Mouse (Mus musculus) left cerebral cortex, postnatal 14 days (tissue): ENCODE results near the gene Apeh. TPM values are rescaled to one million over a fixed set of nuclear protein-coding genes. Genes with fewer than 3 reads are reported as not detected.

ENCODE experiments used
- DNase-seq, 2 experiments: peaks; one replicate each; pipeline ENCODE4 v3.0.0; 2021 to 2022; ENCODE audit warnings: low spot score in 2 of 2, mixed read lengths in 1 of 2
- intact Hi-C: fragments of 180-260 bp; cut with DNase I; formaldehyde crosslinking; loops from one replicate; pipeline ENCODE4 v1.15.1; 2025
- total RNA-seq, 2 experiments: library from RNA; stranded (reverse); gene quantifications; 2 replicates each; pipeline ENCODE4 v1.2.3; 2021

Apeh gene
- total RNA-seq, 2 experiments from 2014 or later: 33.3 to 35.4 TPM

DNA sequence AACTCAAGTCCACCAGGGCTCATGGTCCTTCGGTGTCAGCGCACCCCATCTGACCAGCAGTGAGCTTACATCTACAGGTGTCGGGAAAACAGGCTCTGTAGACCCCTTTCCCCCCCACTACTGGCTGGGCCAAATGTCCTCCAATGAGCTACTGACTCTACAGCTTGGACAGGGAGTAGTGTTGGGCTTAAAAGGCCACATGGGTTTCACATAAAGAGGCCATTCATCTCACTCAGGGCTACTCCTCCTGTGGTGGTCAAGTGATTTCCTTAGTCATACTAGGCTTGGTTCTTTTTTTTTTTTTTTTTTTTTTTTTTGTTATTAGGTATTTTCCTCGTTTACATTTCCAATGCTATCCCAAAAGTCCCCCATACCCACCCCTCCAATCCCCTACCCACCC lies 29.5 kb upstream of the Apeh start:
- intact Hi-C loops: no loop called here
- no peak for DNase-seq

- intact Hi-C loops: no loop called here
- DNase-seq: no peak
Measured at GRCm38 (mm10) chr9:108121170-108121969, 27.0 kb upstream of the Apeh start.

DNA sequence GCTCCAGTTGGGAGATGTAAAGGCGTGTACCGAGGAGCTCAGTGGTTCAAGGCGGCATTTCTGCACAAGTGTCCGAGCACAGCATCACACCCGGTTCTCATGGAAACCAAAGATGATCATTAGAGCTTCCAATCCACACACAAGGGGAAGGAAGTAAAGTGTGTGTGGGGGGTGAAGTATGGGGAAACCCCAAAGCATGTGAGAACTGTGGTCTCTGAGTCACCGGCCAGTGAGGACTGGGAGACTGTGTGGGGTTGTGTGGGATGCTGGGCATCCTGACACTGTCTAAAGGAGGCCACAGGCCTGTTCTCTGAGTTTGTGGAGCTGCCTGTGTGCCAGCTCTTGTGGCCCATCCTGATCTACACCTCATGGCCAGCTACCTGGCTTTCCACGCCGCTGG lies 26.3 kb upstream of the Apeh start:
- DNase-seq: no peak
- intact Hi-C loops: no loop called here

DNA sequence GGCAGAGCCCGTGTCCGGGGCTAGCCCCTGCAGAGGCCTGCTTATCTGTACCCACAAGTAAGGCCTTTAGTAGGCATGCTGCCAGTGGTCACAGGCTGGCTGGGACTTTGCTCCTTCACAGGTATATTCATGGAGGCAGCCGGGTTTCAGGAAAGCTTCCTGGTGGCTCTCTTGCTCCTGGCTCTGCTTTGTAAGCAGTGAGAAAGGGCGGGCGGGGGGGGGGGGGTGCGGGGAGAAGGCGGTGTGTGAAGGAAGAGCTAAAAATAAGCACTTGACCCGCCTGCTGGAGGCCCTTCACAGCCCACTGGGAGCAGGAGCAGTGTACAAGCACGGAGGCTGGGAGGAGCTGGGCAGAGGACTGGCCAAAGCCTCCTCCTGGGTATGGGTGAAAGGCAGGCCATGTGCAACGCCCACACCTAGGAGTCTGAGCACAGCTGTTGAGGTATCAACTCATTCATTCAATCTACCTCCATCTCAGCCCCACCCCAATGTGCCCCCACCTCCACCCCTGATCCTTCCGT lies 25.5 kb upstream of the Apeh start:
- intact Hi-C loops: no loop called here
- DNase-seq: no peak

GRCm38 (mm10) chr9:108117143-108117542 lies 22.7 kb upstream of the Apeh start:
- intact Hi-C loops: no loop called here
- no peak for DNase-seq

DNA sequence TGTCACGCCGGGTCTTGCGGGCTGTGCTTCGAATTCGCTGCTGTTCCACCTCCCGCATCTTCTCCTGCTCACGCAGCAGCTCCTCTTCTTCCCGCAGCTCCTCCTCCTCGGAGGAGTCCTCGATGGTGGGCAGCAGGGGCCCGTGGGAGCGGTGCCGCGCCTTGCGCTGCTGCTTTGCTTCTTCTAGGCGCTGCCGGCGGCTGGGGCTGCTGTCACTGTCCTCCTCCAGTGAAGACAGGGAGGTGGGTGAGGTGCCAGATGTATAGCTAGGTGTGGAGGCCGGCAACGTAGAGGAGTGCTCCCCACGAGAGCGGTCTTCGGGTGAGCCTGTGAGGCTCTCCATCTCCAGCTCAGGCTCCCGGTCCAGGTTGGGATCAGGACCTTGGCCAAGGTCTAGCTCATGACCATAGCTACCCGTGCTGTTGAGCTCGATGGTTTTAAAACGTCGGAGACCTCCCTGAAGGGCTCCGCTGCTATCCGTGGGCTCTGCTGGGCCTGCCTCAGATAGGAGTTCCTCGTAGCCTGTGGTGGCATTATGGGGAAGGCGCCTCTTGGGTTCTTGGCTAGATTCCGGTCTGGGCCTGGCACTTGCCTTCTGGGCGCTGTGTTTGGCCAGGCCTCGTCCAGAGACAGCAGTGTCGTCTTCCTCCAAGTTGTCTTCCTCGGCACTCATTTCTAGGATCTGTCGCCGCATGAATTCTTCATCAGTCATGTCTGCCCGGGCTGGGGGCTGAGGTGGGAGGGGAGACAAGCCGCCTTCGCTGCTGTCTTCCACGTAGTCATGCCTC lies 21.1 kb upstream of the Apeh start:
- intact Hi-C loops: no loop called here
- DNase-seq: peak in 1 of 2 experiments; percentile 48

- intact Hi-C loops: no loop called here
- DNase-seq: no peak
Measured at GRCm38 (mm10) chr9:108112719-108113340, 18.4 kb upstream of the Apeh start.

DNA sequence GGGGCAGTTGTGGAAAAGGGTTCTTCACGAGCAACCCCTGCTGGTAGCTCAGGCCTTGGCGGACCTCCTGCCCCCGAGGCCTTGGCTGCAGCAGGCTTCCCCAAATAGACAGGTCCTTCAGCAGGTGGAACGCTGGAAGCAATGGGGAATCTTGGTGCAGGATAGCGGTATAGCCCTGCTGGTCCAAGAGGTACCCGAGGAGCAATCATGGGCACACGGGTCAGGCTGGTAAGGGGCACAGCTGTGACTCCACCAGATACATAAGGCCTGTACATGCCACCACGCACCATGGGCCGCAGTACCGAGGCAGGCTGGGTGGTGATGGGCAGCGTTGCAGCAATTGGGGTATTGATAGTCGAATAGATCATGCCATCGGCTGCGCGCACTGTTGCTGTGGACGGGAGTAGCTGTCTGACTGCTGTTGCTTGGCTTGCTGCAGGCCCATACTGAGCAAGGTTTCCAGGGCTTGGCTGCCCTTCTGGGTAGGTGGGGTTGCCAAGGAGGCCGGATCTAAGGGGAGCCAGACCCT lies 17.3 kb upstream of the Apeh start:
- intact Hi-C loops: no loop called here
- DNase-seq: no peak

DNA sequence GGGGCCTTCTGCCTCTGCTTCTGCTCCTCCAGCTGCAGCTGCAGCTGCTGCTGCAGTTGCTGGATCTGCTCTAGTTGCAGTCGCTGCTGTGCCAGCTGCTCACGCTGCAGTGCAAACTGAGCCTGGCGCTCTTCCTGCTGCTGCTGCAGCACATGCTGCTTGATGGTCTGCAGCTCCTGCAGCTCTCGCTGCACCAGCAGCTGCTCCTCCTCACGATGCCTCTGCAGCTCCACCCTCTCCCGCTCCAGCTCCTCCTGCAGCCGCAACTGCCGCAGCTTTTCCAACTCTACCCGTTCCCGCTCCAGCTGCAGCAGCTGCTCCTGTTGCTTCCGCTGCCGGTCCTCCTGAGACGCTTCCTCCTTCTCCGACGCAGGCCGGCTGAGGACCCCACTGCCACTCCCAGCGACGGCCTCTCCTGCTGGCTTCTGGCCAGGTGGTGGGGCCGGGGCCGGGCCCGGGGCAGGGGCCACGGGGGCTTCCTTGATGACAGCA lies 16.7 kb upstream of the Apeh start:
- no peak for DNase-seq
- intact Hi-C loops: no loop called here

DNA sequence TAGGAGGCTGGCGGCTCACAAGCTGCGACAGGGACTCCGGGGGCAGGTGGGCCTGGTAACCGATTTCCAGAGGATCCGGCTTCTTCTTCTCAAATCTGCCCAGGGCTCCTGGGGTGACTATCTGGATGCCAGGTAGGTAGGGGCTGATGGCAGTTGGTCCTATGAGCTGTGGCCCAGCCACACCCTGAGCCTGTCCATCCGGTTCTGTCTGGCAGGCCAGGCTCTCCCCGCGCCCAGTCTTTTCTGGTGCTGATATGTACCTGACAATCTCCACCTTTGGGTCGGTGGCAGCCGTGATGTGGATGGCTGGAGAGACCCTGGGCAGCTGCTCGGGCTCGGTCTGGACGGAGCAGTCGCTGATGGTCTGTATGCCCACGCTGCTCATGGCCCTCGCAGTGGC lies 15.8 kb upstream of the Apeh start:
- no peak for DNase-seq
- intact Hi-C loops: no loop called here

DNA sequence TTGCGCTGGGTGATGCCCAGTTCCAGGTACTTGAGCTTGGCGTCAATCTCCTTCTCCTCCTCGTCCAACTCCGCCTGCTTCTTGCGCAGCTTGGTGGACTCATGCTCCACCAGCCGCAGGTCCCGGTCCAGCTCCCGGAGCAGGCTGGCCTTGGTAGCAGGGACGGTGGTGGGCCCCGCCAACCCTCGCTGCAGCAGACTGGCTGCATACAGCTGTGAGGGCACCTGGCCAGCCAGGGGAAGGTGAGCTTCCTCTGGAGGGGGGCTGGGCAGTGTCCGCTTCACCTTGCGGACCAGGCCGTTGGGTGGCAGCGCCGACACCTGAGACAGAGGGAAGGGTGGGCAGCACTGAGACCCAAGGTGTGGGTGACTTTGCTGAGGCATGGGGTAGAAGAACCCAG lies 13.5 kb upstream of the Apeh start:
- intact Hi-C loops: no loop called here
- DNase-seq: no peak

- intact Hi-C loops: no loop called here
- DNase-seq: no peak
Measured at GRCm38 (mm10) chr9:108106090-108106489, 11.7 kb upstream of the Apeh start.

GRCm38 (mm10) chr9:108105549-108105863 lies 11.1 kb upstream of the Apeh start:
- no peak for DNase-seq
- intact Hi-C loops: no loop called here

GRCm38 (mm10) chr9:108104766-108105548 lies 10.6 kb upstream of the Apeh start:
- DNase-seq: no peak
- intact Hi-C loops: no loop called here

- DNase-seq: no peak
- intact Hi-C loops: loop anchor here (5.0 kb wide), 1 partner anchor 183 kb away; no protein-coding TSS in a partner anchor
Measured at GRCm38 (mm10) chr9:108099619-108100018, 5.2 kb upstream of the Apeh start.

DNA sequence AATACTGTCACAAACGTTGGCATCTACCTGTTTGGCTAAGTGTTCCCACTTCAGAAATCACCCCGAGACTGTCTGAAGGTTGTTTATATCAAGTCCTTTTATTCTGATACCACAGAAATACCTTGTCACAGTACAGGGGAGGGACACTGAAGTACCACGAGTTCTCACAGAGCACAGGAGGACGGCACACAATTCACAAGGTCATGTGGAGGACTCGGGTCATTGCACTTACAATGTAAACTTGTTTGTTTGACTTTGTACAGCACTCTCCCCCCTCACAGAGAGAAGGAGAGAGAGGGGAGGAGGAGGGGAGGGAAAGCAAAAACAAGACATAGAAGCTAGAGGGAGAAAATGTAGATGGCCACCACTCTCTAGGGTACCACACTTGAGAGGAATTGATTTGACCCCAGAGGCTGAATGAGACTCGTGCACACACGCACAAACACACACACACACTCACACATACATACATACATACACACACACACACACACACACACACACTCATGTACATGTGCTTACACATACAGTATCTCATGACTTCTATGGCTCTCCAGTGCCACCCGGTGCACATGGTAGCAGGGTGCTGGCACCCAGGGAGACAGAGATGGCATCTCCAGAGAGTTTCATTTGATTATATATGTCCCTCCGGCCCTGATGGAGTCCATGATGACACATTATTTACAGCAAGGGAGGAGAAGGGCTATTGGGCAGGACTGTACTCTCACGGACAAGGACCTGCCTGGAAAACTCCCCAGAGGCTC lies 1.7 kb upstream of the Apeh start:
- intact Hi-C loops: loop anchor here (1.0 to 5.0 kb wide), 2 partner anchors 105 to 186 kb away; no protein-coding TSS in a partner anchor
- no peak for DNase-seq

- intact Hi-C loops: loop anchor here (1.0 to 5.0 kb wide), 2 partner anchors 106 to 187 kb away; no protein-coding TSS in a partner anchor
- DNase-seq: peak in 1 of 2 experiments; percentile 69
Measured at GRCm38 (mm10) chr9:108095518-108095917, 1.1 kb upstream of the Apeh start.

- peak in 1 of 2 experiments; percentile 57 for DNase-seq
- intact Hi-C loops: loop anchor here (1.0 to 5.0 kb wide), 2 partner anchors 106 to 187 kb away; no protein-coding TSS in a partner anchor
Measured at GRCm38 (mm10) chr9:108094998-108095411, 599 bp upstream of the Apeh start.
